Mouse (Mus musculus): ENCODE results near the gene Adck2.

DNA sequence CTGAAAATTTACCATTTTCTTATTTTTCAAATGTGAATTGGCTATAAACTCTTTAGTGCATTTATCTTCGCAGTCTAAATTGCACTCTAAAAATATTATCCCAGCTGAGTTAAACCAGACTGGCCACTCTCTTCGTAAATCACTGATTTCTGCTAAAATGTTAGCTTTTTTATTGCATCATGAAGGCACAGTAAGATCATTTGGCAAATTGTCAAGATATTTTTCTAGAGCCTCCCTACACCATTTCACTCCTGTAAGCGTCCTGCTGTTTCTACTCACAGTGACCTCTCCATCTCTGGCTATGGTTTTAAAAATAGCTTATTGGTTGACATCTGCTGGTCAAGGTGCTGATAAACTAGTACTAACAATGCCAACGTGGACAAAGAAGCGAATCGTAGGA, 32.4 kb downstream of the Adck2 start:
- no peak for TF ChIP-seq CTCF (IDR thresholded peaks at IDR 0.05; ENCODE audit: borderline replicate concordance, insufficient read depth, low read length)
- no peak for TF ChIP-seq POLR2A (IDR thresholded peaks at IDR 0.05; ENCODE audit: low read depth, low read length)

Measured in embryonic fibroblast, embryonic 13.5 days (primary cell).